Mouse (Mus musculus) liver, embryonic 13.5 days (tissue): Measurements from ENCODE around the gene Mns1. TPM values are rescaled to one million over a fixed set of nuclear protein-coding genes. Genes with fewer than 3 reads are reported as not detected.

Source experiments
- ATAC-seq: fragments of 200-750 bp; cut with Nextera tagmentation; 2 replicates; pipeline ENCODE4 v1.8.0; 2017; ENCODE audit warnings: low read depth, mild to moderate bottlenecking, moderate number of reproducible peaks, moderate library complexity
- DNase-seq: peaks from one replicate; pipeline ENCODE4 v3.0.0; 2022
- H3K27ac ChIP-seq: fragments of 300-500 bp; sonication (generic); 2 replicates; pipeline ENCODE4 v1.5.1; 2015; ENCODE audit warnings: moderate library complexity, mild to moderate bottlenecking, inconsistent platforms
- H3K27me3 ChIP-seq: fragments of 300-500 bp; sonication (generic); 2 replicates; pipeline ENCODE4 v1.6.1; 2015; ENCODE audit warnings: mild to moderate bottlenecking, inconsistent platforms
- H3K36me3 ChIP-seq: fragments of 300-500 bp; sonication (generic); 2 replicates; pipeline ENCODE4 v1.6.1; 2015; ENCODE audit warnings: mild to moderate bottlenecking, inconsistent platforms
- H3K4me1 ChIP-seq: fragments of 300-500 bp; sonication (generic); replicated peaks from 2 replicates; pipeline ENCODE4 v1.6.1; 2015; ENCODE audit warnings: inconsistent platforms
- H3K4me2 ChIP-seq: fragments of 300-500 bp; sonication (generic); 2 replicates; pipeline ENCODE4 v1.6.1; 2015; ENCODE audit warnings: inconsistent platforms, mild to moderate bottlenecking, moderate library complexity
- H3K4me3 ChIP-seq: fragments of 300-500 bp; sonication (generic); replicated peaks from 2 replicates; pipeline ENCODE4 v1.5.1; 2015; ENCODE audit warnings: mild to moderate bottlenecking, inconsistent platforms
- H3K9ac ChIP-seq: fragments of 300-500 bp; sonication (generic); 2 replicates; pipeline ENCODE4 v1.6.1; 2015; ENCODE audit warnings: mild to moderate bottlenecking, inconsistent platforms
- H3K9me3 ChIP-seq: fragments of 300-500 bp; sonication (generic); replicated peaks from 2 replicates; pipeline ENCODE4 v1.6.1; 2016; ENCODE audit warnings: inconsistent platforms
- WGBS: fragments of 180-500 bp; shearing (Covaris S2); methylation state at CpG from one replicate; pipeline ENCODE4 v1.1.7; 2015; ENCODE audit not compliant: insufficient replicate concordance; 5-methylcytosine and 5-hydroxymethylcytosine counted together
- polyA plus RNA-seq: library from polyadenylated mRNA; unstranded; fragments of >200 nt; fragmentation: Nextera tagmentation; extraction: Ambion mirVana; gene quantifications from 2 replicates; pipeline ENCODE4 v1.2.1, GENCODE M21; 2015

Mns1 gene
- polyA plus RNA-seq, 1 experiment from 2014 or later: 101 TPM

DNA sequence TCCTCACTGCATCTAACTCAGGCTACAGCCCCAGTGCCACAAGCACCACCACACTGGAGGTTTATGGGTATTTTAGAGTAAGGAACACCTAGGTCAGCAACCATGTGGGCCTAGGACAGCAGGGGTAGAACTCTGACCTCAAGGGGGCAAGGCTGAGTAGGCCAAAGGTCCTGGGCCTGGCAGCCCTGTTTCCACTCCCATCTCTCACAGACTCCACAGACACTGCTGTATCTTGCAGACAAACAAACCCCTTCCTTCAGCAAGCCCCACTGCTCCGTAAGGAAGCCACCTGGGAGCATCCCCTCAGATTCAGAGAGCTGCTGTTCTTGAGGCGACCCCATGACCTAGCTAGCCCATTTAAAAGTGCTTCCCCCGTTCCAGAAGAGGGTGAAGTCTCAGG, 32.9 kb upstream of the Mns1 start:
- peaks cover 55% of the 10 kb centered on the region for H3K4me1 ChIP-seq

DNA sequence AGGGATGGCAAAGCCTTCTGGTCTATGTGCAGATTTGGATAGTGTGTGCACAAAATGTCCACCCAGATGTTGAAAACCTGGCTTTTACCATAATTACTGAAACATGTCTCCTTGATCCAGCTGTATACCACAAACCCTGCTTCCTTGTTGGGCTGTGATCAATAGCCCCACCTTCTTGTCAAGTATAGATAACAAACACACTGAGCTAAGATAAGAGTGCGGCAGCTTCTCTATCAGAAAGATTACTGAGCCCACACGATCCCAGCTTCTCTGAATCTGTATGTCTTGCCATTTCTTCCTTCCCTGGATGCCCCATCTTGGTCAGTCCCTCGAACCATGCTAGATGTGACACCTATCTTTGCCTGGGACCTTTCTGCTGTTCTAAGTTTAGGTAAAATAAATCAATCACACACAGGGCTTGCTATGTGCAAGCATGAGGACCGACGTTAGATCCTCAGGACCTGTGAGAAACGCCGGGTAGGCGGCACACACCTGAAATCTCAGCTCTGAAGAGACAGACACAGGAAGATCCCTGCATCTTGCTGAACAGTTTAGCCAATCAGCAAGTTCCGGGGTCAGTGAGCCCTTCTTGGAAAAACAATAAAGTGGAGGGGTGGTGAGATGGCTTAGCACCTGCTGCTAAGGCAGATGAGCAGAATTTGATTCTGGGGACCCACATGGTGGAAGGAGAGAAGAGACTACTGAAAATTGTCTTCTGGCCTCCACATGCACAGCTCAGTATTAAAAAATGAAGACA, 31.8 kb upstream of the Mns1 start:
- Histone ChIP-seq H3K4me3 (no peak overlapping the region), H3K9ac (0 out of 2 replicates have a peak overlapping the region, but pooled peaks have one; percentile 34), H3K36me3 (no peaks in the 10 kb centered on the region), H3K4me2 (peak overlapping the region; percentile 31), H3K9me3 (no peaks in the 10 kb centered on the region), H3K27me3 (no peaks in the 10 kb centered on the region), H3K27ac (peak overlapping the region; percentile 67), H3K4me1 (peaks cover 65% of the 10 kb centered on the region)
- DNase-seq (peak; percentile 27), ATAC-seq (no peak)
- 57% methylated on average over 9 of the region's 9 CpGs for WGBS

More for the DNA sequence above, 32.9 kb upstream of the Mns1 start:
- Histone ChIP-seq H3K4me3 (no peak overlapping the region), H3K27ac (no peak overlapping the region), H3K9ac (no peak overlapping the region), H3K27me3 (no peaks in the 10 kb centered on the region), H3K9me3 (no peaks in the 10 kb centered on the region), H3K4me2 (no peak overlapping the region), H3K36me3 (no peaks in the 10 kb centered on the region)
- DNase-seq (no peak), ATAC-seq (no peak)
- 82% methylated on average over 3 of the region's 3 CpGs for WGBS

DNA sequence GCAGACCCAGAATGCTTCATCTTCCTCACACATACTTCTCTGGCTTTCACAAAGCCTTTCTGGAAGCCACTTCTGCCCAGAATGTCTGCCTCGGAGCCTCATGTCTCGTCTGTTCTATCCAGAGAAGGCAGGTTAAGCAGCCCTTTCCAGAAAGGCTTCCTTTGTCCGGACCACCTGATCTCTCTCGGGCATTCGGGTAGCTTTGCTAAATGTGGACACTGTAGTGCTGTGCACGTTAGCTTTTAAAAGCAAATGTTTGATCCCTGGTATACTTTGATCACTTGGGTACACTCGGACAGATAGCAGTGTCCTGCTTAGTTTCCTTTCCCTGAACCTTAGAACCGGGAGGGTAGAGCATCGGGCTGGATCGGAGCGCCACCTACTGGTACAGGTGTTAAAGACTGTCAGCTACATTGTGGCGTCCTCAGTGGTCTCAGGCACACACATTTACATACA, 29.7 kb upstream of the Mns1 start:
- WGBS: 8% methylated on average over 12 of the region's 12 CpGs
- peak overlapping the region; percentile 98 for H3K27ac ChIP-seq

DNA sequence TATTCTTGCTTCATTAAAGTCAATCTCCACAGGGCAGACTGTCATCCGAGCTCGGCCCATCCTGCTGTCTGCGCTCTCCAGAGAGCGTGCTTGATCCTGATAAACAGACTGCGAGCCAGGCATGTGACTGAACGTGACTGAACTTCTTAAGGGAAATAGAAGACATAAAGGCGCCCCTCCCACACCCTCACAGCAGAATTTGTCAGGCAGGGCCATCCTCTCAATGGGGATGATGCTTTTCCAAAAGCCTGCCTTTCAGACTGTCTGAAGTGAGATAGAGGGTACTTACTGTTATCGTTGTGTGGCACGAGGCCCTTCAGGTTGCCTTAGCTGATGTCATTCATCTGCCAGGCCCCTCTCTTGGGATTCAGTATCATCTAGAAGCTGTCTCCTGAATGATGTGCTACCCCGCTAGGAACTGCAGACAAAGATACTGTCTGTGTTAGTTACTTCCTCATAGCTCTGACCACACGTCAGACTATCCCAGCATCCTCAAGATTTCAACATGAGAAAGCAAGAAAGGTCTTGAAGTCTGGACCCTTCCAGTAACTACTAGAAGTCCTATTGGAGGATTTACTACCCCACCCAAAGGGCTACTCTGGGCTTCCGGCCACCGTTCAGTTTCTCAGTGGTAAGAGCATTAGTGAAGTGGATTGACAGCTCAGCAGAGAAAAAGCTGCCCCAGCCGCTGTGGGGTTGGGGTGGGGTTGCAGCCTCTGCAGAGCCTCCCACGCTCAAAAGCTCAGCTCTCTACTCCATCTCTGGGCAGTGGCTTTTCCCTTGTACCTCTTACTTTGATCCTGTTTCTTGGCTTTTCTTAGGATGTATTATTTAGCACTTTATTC, 28.2 kb upstream of the Mns1 start:
- Histone ChIP-seq H3K9ac (peak overlapping the region; percentile 69), H3K27ac (peak overlapping the region; percentile 98)
- WGBS: 12% methylated on average over 15 of the region's 15 CpGs

More for the DNA sequence above, 29.7 kb upstream of the Mns1 start:
- H3K9me3 ChIP-seq: no peaks in the 10 kb centered on the region
- H3K4me2 ChIP-seq: peak overlapping the region; percentile 63
- H3K4me1 ChIP-seq: peaks cover 80% of the 10 kb centered on the region
- H3K4me3 ChIP-seq: peak overlapping the region; percentile 48
- H3K27me3 ChIP-seq: no peaks in the 10 kb centered on the region
- peak; percentile 33 for ATAC-seq
- no peaks in the 10 kb centered on the region for H3K36me3 ChIP-seq
- DNase-seq: peak; percentile 75
- peak overlapping the region; percentile 69 for H3K9ac ChIP-seq

DNA sequence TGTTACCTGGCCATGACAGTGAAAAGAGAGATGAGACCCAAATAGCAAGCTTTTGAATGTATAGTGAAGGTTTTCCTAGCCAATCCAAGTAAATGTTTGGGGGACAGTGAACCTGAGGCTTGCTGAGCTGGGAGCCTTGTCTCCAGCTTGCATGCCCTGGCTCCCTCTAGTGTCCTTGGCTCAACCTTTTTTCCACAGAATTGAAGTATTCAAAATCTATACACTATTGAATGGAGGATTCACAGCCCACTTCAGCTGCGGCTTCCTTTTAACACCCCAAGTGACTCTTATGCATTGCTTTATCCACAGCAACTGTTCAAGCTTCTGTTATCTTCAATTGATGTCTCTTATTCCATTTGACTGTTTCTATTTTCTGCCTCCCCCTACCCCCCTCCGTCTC, 26.1 kb upstream of the Mns1 start:
- Histone ChIP-seq H3K27ac (peak overlapping the region; percentile 3; the same call in 1 of the 2 replicates), H3K27me3 (no peaks in the 10 kb centered on the region), H3K9ac (no peak overlapping the region), H3K9me3 (no peaks in the 10 kb centered on the region), H3K4me1 (peaks cover 54% of the 10 kb centered on the region), H3K4me2 (no peak overlapping the region), H3K36me3 (no peaks in the 10 kb centered on the region), H3K4me3 (no peak overlapping the region)
- no peak for DNase-seq
- WGBS: 90% methylated on average over 2 of the region's 2 CpGs
- ATAC-seq: no peak

More for the DNA sequence above, 28.2 kb upstream of the Mns1 start:
- Histone ChIP-seq H3K9me3 (no peaks in the 10 kb centered on the region), H3K4me3 (peak overlapping the region; percentile 48), H3K4me2 (peak overlapping the region; percentile 63), H3K27me3 (no peaks in the 10 kb centered on the region), H3K4me1 (peaks cover 75% of the 10 kb centered on the region), H3K36me3 (no peaks in the 10 kb centered on the region)
- peak; percentile 88 for DNase-seq
- peak; percentile 93 for ATAC-seq

DNA sequence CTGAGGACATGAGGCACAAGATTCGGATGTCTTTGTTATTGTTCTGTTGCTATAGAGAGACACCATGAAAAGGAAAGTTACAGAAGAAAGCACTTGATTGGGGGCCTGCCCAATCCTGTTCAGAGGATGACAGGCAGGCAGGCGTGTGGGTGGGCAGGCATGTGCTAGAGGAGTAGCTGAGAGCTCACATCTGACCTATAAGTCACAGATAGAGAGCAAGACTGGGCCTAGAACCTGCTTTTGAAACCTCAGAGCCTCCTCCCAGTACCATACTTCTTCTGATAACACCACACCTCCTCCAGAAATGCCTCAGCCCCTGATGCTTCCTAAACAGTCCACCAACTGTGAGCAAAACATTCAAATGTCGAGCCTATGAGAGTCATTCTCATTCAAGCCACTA, 19.4 kb upstream of the Mns1 start:
- DNase-seq: no peak
- Histone ChIP-seq H3K4me1 (peaks cover 50% of the 10 kb centered on the region), H3K27ac (peak overlapping the region; percentile 53), H3K9me3 (no peaks in the 10 kb centered on the region), H3K4me2 (no peak overlapping the region), H3K9ac (no peak overlapping the region), H3K27me3 (no peaks in the 10 kb centered on the region), H3K36me3 (no peaks in the 10 kb centered on the region), H3K4me3 (no peak overlapping the region)
- WGBS: 58% methylated on average over 3 of the region's 3 CpGs
- peak; percentile 59 for ATAC-seq

DNA sequence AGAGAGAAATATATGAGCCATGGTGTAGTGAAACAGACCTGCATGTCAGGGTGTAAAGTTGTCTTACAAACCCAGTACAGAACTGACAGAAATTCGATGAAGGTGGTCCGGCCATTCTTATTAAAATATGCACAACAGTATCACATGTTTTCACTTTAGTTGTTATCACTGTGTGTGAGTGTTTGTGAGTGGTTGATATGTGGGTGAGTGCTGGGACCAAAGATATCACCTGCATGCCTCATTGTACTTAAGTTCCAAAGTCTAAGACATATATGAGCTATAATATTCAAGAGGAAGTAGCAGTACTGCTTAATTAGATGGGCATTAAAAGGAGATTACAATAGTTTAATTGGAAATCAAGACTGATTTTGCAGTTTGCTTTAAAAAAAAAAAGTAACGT, 17.3 kb upstream of the Mns1 start:
- Histone ChIP-seq H3K4me1 (peaks cover 50% of the 10 kb centered on the region), H3K4me3 (no peak overlapping the region), H3K36me3 (no peaks in the 10 kb centered on the region), H3K27ac (peak overlapping the region; percentile 59), H3K9ac (no peak overlapping the region), H3K27me3 (peaks cover 4% of the 10 kb centered on the region; the same call in 1 of the 2 replicates), H3K9me3 (no peaks in the 10 kb centered on the region), H3K4me2 (no peak overlapping the region)
- ATAC-seq: peak; percentile 76
- 38% methylated on average over 3 of the region's 3 CpGs for WGBS
- DNase-seq: no peak

DNA sequence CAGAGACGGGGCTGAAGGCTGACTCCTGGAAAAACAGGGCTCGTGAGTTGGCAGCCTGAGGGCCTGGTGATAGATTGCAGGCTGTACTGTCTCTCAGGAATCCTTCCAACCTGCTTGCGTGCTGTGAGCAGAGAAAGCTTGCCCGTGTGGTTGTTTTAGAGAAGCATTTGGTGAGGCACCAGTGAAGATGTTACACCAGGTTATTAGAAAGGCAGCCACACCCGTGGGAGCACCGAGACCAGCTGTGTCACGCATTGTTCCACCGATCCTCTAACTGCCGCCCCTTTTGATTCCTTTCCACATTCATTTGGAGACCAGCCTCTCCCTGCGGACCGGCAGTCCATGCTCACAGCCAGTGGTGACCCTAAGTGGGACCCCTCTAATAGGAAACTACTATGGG, 15.5 kb upstream of the Mns1 start:
- Histone ChIP-seq H3K36me3 (no peaks in the 10 kb centered on the region), H3K9me3 (no peaks in the 10 kb centered on the region), H3K4me1 (peaks cover 57% of the 10 kb centered on the region), H3K27me3 (peaks cover 4% of the 10 kb centered on the region; the same call in 1 of the 2 replicates), H3K9ac (no peak overlapping the region), H3K4me2 (no peak overlapping the region), H3K27ac (peak overlapping the region; percentile 59), H3K4me3 (no peak overlapping the region)
- 73% methylated on average over 11 of the region's 11 CpGs for WGBS
- no peak for DNase-seq
- no peak for ATAC-seq

DNA sequence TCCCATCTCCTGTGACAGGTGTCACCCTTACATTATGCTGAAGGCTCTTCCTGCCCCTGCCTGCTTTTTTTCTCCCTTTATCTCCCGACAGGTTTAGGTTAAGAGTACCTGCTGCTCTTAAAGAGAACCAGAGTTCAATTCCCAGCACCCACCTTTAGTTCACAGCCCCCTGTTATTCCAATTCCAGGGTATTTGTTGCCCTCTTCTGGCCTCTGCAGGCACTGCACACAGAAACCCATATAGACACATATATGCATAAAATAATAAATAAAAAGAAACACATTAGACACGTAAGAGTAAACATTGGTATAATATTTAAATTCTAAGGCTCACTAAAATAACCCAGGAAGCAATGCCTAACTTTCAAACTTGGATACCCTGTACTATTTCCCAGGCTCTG, 15.1 kb upstream of the Mns1 start:
- no peaks in the 10 kb centered on the region for H3K36me3 ChIP-seq
- no peak for DNase-seq
- no peak overlapping the region for H3K4me2 ChIP-seq
- peaks cover 8% of the 10 kb centered on the region; the same call in 1 of the 2 replicates for H3K27me3 ChIP-seq
- no peak overlapping the region for H3K9ac ChIP-seq
- 78% methylated on average over 2 of the region's 2 CpGs for WGBS
- no peak overlapping the region for H3K27ac ChIP-seq
- peaks cover 56% of the 10 kb centered on the region for H3K4me1 ChIP-seq
- no peak for ATAC-seq
- no peaks in the 10 kb centered on the region for H3K9me3 ChIP-seq
- no peak overlapping the region for H3K4me3 ChIP-seq

DNA sequence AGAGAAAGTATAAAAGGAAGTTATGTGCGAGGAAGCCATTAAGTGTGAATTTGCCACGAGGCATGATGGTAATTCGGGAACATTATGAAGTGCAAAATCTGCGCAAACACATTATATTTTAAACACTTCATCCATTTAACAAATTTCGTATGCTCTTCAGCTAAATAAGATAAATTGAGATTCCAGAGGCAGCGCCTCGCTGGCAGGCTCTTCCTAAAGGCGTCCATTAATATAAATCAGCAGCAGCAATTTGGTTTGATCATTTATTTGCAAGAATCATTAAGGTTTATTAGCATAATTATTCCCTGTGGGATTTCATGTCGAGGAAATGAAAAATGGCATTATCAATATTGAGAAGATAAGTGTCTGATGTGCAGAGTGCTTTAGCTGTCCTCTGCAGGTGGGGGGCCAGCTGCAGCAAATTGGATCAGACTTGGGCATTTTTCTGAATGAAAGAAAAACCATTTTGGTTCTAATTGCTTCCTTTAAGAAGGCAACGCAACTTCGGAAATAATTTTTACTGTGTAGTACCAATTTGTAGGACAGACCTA, 12.4 kb upstream of the Mns1 start:
- Histone ChIP-seq H3K4me2 (no peak overlapping the region), H3K27me3 (peaks cover 13% of the 10 kb centered on the region; the same call in 1 of the 2 replicates), H3K9ac (no peak overlapping the region), H3K9me3 (no peaks in the 10 kb centered on the region), H3K4me3 (no peak overlapping the region), H3K36me3 (no peaks in the 10 kb centered on the region), H3K27ac (no peak overlapping the region), H3K4me1 (peaks cover 32% of the 10 kb centered on the region)
- ATAC-seq (no peak), DNase-seq (no peak)
- 76% methylated on average over 11 of the region's 11 CpGs for WGBS

DNA sequence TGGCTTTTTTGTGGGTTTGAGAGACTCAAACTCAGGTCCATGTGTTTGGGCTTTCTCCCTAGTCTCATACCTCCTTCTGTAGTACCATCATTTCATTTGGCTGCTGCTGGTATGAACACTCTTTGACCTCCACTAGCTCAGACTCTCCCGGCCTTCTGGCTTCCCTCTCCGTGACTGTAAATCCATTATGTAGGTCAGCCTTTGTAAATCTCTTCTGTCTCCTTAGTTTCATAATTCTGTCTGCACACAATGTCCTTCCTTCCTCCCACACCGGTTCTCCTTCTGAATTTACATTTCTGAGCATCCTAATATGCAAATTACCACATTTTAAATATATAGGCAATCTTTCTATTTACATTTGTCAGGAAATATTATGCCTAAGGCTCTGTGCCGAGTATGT, 9.9 kb upstream of the Mns1 start:
- peaks cover 16% of the 10 kb centered on the region; the same call in 1 of the 2 replicates for H3K27me3 ChIP-seq
- no peaks in the 10 kb centered on the region for H3K9me3 ChIP-seq
- ATAC-seq: no peak
- H3K4me2 ChIP-seq: no peak overlapping the region
- peaks cover 12% of the 10 kb centered on the region for H3K4me1 ChIP-seq
- no peak overlapping the region for H3K27ac ChIP-seq
- WGBS: 58% methylated on average over 4 of the region's 4 CpGs
- no peak overlapping the region for H3K9ac ChIP-seq
- H3K4me3 ChIP-seq: no peak overlapping the region
- no peaks in the 10 kb centered on the region for H3K36me3 ChIP-seq
- DNase-seq: no peak
